Mouse (Mus musculus) cortical plate, adult 2 months (tissue): ENCODE measurements around the gene Tnni2.

Source experiments
- CTCF ChIP-seq: fragments of 200-500 bp; IDR thresholded peaks from 2 replicates; pipeline ENCODE4 v1.5.1; 2011; ENCODE audit warnings: mild to moderate bottlenecking, control low read depth, low read length; ENCODE audit not compliant: insufficient read depth; ENCODE audit errors: extremely low read depth
- POLR2A ChIP-seq: fragments of 200-500 bp; IDR thresholded peaks from 2 replicates; pipeline ENCODE4 v1.6.1; 2011; ENCODE audit warnings: mild to moderate bottlenecking, low read length, control low read depth; ENCODE audit not compliant: insufficient read depth; ENCODE audit errors: extremely low read depth

DNA sequence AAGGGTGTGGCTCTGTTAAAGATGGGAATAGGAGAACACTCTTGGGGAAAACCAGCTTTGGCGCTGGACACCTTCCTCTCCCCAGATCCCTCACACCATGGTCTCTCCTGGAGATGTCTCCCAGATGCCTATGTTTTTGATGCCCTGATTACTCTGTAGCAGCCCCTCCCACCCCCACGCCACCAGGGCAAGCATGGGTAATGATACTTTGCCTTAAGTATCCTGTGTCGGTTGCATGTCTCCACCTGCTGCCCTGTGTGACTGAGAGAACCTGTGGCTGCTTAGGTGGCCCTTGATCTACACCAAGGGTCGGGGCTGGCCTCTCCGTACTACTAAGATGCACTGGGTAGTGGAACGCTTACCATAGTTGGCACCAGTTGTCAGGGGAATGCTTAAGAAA lies 36.4 kb downstream of the Tnni2 start:
- TF ChIP-seq CTCF: no peak
- no peak for TF ChIP-seq POLR2A
